Mouse (Mus musculus) NIH3T3 (cell line): Measurements from ENCODE around the gene Epyc.
"Not testable (repeated sequence)": the region's sequence is repeated elsewhere in the genome, so short reads cannot be mapped to it uniquely, and the experiment has no call there.

Source experiments
- DNase-seq: peaks from one replicate; pipeline ENCODE4 v3.0.0-alpha.2; 2012; ENCODE audit warnings: low read depth

The Epyc gene

DNA sequence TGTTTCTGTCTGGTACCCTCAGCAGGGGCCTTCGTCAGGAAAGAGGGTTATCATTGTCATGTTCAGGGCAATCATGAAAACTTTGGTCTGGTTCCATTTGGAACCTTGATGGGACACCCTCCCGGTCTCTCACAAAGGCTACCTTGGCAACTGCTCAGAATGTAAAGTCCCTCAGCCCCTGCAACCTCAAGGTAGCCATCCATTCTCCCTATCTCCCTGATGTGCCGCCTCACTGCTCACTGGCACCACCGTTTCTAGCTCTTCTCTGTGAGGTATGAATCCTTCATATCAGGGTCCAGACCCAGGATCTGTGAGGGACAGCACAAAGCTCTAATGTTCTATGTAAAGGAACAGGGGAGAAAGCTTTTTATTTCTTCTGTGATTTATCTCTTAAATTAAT lies 70.7 kb downstream of the Epyc start:
- no peak for DNase-seq

DNA sequence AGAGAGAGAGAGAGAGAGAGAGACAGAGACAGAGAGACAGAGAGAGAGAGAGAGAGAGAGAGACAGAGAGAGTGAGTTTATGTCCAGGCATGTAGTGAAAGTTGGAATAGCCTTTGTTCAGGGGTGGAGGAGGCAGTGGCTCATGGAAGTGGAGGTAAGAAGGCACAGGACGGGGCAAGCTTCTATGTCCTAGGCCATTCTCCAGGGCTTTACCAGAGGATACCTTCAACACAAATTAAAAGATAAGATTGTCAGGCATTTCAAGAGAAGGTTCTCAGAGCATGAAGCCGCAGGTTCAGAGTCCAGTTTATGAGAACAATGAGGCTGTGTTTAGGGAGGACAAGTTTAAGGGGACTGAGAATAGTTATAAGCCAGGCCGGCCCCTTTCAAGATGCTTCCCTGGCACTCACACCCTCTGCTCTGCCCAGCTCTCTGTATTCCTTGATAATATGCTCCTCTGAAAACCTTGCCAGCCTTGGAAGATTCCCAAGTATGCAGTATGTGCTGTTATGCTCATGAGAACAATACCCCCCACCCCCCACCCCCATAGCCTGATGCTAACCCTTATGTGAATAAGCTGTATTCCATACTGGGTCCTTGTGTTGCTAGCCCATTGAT lies 71.5 kb downstream of the Epyc start:
- peak; percentile 22 for DNase-seq

DNA sequence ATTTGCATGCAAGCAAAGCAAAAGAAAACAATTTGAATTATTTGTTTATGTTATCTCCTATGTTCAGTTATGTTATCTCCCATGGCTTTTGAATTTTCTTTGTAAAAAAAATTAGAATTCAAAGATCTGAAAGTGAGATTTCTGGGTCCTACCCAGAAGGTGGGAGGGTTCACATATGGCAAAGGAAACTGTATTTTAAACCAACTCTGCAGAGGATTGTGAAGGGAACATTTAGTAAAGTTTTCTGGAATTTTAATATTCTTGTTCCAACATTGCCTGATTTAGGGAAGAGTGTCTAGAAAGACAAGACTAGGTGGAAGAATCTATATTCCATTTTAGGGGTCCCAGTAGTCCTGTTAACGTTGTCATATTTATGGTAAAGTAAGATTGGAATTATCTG lies 73.4 kb downstream of the Epyc start:
- no peak for DNase-seq

DNA sequence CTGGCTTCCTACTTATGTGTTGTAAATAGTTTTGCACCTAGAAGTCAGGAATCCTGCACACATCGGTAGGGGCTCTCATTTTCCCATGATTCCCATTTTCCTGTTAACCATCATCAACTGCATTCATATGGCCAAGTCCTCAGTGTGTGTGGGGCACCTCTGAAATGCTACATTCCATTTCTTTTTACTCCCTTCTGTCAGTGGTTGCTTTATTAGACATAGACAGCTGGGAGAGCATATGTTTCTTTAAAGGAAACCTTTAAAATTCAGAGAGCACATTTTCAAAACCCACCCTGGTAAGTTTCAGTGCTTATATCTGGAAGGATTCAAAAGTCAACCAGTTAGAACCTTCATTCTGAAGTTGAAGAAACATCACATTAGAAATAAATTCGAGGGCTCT lies 74.2 kb downstream of the Epyc start:
- DNase-seq, result no peak

DNA sequence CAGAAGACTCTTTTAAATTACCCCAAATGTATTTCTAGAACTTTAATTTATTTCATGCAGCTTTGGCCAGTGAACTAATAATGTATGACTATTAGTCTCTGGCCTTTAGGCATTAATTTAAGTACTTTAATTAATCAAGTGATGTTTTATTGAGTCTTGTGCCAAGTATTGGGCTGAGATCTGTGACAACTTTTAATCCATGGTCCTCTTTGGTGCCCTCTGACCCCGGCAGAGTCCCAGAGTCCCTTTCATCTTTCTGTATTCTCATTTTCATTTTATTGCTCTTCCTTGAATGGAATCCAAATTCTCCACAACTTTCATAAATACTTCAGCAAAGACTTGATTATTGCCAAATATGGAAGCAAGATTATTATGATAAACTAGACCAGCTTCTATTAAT lies 76.8 kb downstream of the Epyc start:
- DNase-seq, result no peak

DNA sequence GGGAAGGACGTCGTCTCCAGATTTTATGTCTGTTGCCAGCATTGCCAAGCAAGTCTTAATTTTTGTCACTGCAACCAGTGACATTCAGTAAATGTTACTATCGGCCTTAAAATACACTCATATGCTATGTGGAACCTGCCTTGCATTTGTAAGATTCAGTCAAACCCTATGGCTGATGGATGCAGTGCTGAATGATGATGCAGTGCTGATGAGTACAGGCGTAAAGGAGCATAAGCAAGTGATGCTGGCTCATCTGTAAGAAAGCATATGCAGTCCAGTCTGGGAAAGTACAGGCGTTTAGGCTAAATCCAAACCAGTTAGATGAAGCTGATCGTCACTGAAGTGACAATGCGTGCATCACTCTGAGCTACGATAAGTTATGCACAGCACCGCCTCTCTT lies 78.8 kb downstream of the Epyc start:
- no peak for DNase-seq

DNA sequence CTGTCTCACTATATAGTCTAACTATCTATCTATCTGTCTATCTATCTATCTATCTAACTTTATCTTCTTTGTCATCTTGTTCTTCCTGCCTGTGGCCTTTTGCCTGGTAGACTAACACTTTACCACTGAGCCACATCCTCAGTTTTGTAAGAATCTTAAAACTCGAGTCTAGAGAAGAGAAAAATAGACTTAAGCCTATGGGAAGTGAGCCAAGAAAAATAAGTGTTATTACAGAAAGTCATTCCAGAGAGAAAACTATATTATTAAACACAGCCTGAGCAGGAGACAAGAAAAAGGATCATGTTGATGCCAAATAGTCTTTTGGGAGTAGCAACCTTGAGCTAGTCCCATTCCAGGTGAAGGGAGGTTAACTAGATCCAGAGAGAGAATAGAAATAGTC lies 82.1 kb downstream of the Epyc start:
- peak; percentile 54 for DNase-seq

DNA sequence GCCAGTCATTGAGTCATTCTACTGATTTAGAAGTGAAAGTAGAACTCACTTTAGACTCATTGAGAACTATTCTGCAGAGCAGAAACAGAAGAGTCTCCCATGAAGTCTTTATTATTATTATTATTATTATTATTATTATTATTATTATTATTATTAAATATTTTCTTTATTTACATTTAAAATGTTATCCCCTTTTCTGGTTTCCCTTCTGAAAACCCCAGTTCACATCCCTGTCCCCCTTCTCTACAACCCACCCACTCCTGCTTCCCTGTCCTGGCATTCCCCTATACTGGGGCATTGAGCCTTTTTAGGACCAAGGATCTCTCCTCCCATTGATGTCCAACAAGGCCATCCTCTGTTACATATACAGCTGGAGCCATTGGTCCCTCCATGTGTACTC lies 82.8 kb downstream of the Epyc start, which contains the start of gene C030005K15Rik:
C030005K15Rik (minus strand) TSS at position 101 of the 400 bp plus-strand sequence.
- DNase-seq, result not testable (repeated sequence)
